Mouse (Mus musculus) intestine, embryonic 14.5 days (tissue): ENCODE results near the gene Sstr3. TPM values are rescaled to one million over a fixed set of nuclear protein-coding genes. Genes with fewer than 3 reads are reported as not detected.

Source experiments
- ATAC-seq: fragments of 200-750 bp; cut with Nextera tagmentation; replicated peaks from 2 replicates; pipeline ENCODE4 v1.8.0; 2017; ENCODE audit warnings: low read depth, moderate number of reproducible peaks, moderate TSS enrichment, moderate library complexity; ENCODE audit not compliant: low FRiP score, low TSS enrichment
- DNase-seq: peaks from one replicate; pipeline ENCODE4 v3.0.0-alpha.2; 2018; ENCODE audit warnings: low spot score
- H3K27ac ChIP-seq: fragments of 300-500 bp; sonication (generic); 2 replicates; pipeline ENCODE4 v1.5.1; 2014; ENCODE audit warnings: low read depth, mild to moderate bottlenecking, control low read depth
- H3K27me3 ChIP-seq: fragments of 300-500 bp; sonication (generic); replicated peaks from 2 replicates; pipeline ENCODE4 v1.6.1; 2014; ENCODE audit warnings: low read length, control low read depth; ENCODE audit not compliant: control insufficient read depth, insufficient read depth
- H3K36me3 ChIP-seq: fragments of 300-500 bp; sonication (generic); 2 replicates; pipeline ENCODE4 v1.6.1; 2014; ENCODE audit warnings: low read length, control low read depth; ENCODE audit not compliant: control insufficient read depth, insufficient read depth
- H3K4me1 ChIP-seq: fragments of 300-500 bp; sonication (generic); replicated peaks from 2 replicates; pipeline ENCODE4 v1.6.1; 2014; ENCODE audit warnings: low read length, control low read depth, mixed read lengths; ENCODE audit not compliant: control insufficient read depth, insufficient read depth
- H3K4me2 ChIP-seq: fragments of 300-500 bp; sonication (generic); 2 replicates; pipeline ENCODE4 v1.6.1; 2014; ENCODE audit warnings: low read length
- H3K4me3 ChIP-seq: fragments of 300-500 bp; sonication (generic); 2 replicates; pipeline ENCODE4 v1.5.1; 2014; ENCODE audit warnings: low read depth, low read length, control low read depth, mixed read lengths
- H3K9ac ChIP-seq: fragments of 300-500 bp; sonication (generic); 2 replicates; pipeline ENCODE4 v1.6.1; 2014; ENCODE audit warnings: mild to moderate bottlenecking, low read length
- H3K9me3 ChIP-seq: fragments of 300-500 bp; sonication (generic); 2 replicates; pipeline ENCODE4 v1.6.1; 2016; ENCODE audit warnings: low read length, control low read depth; ENCODE audit not compliant: control insufficient read depth
- WGBS: fragments of 180-500 bp; shearing (Covaris S2); extraction: QIAGEN DNeasy Blood & Tissue Kit; methylation state at CpG from one replicate; pipeline ENCODE4 v1.1.7; 2014; 5-methylcytosine and 5-hydroxymethylcytosine counted together
- polyA plus RNA-seq: library from polyadenylated mRNA; unstranded; fragments of >200 nt; fragmentation: Nextera tagmentation; extraction: Ambion mirVana; gene quantifications from 2 replicates; pipeline ENCODE4 v1.2.1, GENCODE M21; 2014

Sstr3 gene
- polyA plus RNA-seq, 1 experiment from 2014 or later = 0.22 TPM

DNA sequence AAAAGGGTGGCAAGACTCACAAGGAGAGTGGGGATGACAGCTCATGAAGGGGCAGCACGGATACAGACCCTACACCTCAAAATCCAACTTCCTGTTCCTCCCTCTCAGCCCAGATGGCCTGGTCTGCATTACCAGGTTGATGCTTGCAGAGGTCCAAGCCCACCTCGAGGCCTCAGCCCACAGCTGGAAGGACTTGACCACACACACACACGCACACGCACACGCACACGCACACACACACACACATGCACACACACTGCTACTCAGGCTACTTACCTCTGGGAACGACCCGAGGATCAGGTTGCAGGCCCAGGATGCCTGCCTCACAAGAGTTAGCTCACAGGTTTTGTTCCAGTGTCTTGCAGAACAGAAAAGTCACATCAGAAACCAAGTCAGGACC lies 54.6 kb downstream of the Sstr3 start:
- WGBS = 62% methylated on average over 8 of the region's 8 CpGs
- Histone ChIP-seq H3K9ac (no peak overlapping the region), H3K36me3 (no peaks in the 10 kb centered on the region), H3K9me3 (no peaks in the 10 kb centered on the region), H3K4me2 (no peak overlapping the region), H3K27me3 (no peaks in the 10 kb centered on the region), H3K4me3 (no peak overlapping the region), H3K27ac (no peak overlapping the region), H3K4me1 (no peaks in the 10 kb centered on the region)
- ATAC-seq (no peak), DNase-seq (no peak)

- no peak overlapping the region for H3K4me3 ChIP-seq
- 85% methylated on average over 3 of the region's 3 CpGs for WGBS
- no peaks in the 10 kb centered on the region for H3K27me3 ChIP-seq
- H3K36me3 ChIP-seq = no peaks in the 10 kb centered on the region
- H3K4me1 ChIP-seq = no peaks in the 10 kb centered on the region
- no peak overlapping the region for H3K27ac ChIP-seq
- DNase-seq (no peak), ATAC-seq (no peak)
- no peak overlapping the region for H3K9ac ChIP-seq
- H3K9me3 ChIP-seq = no peaks in the 10 kb centered on the region
- H3K4me2 ChIP-seq = no peak overlapping the region
Measured at GRCm38 (mm10) chr15:78489248-78489647, 55.2 kb downstream of the Sstr3 start.

DNA sequence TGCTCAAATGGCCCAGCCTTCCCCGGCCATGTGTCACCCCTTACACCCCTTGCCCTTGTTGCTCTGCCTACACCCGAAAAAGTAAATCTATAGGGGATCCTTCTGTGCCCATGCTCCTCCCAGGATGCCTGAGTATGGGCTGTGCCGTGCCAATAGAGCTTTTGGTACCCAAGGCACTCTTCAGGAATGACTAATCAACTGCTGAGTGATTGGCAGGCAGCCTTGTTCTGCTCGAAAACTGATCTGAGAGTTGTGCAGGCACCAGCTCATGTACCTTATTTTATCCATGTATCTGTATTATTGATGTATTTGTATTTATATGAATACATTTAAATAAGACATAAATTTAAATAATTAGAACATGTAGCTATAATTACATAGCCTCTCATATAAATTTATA lies 57.4 kb downstream of the Sstr3 start:
- Histone ChIP-seq H3K9me3 (no peaks in the 10 kb centered on the region), H3K27me3 (no peaks in the 10 kb centered on the region), H3K4me2 (no peak overlapping the region), H3K27ac (no peak overlapping the region), H3K4me1 (no peaks in the 10 kb centered on the region), H3K36me3 (no peaks in the 10 kb centered on the region), H3K4me3 (no peak overlapping the region), H3K9ac (no peak overlapping the region)
- no peak for ATAC-seq
- no peak for DNase-seq
- 64% methylated on average over 4 of the region's 4 CpGs for WGBS

Other genes starting within 250 kb of the Sstr3 start
- 0.15 and 0.22 TPM in 2 replicates for gene Csf2rb2, start 239.0 kb downstream of the Sstr3 start, polyA plus RNA-seq
- 1.4 and 1.8 TPM in 2 replicates for gene Csf2rb, start 218.9 kb downstream of the Sstr3 start, polyA plus RNA-seq
- gene Tex33, start 148.8 kb downstream of the Sstr3 start, polyA plus RNA-seq = not detected in 2 replicates
- 10.9 and 15.9 TPM in 2 replicates for gene Tst, start 138.8 kb downstream of the Sstr3 start, polyA plus RNA-seq
- gene Mpst, start 138.3 kb downstream of the Sstr3 start, polyA plus RNA-seq = 2.1 and 2.7 TPM in 2 replicates
- 35.0 and 37.7 TPM in 2 replicates for gene Kctd17, start 116.1 kb downstream of the Sstr3 start, polyA plus RNA-seq
- gene Tmprss6, start 76.1 kb downstream of the Sstr3 start, polyA plus RNA-seq = 0.09 TPM in 1 of 2 replicates, not detected in the other
- 0.66 and 1.1 TPM in 2 replicates for gene Il2rb, start 49.4 kb downstream of the Sstr3 start, polyA plus RNA-seq
- gene C1qtnf6, start 13.3 kb downstream of the Sstr3 start, polyA plus RNA-seq = 30.1 and 34.9 TPM in 2 replicates
- gene Rac2, start 28.1 kb upstream of the Sstr3 start, polyA plus RNA-seq = 16.7 and 17.5 TPM in 2 replicates
- 3.5 and 4.3 TPM in 2 replicates for gene Cyth4, start 52.4 kb upstream of the Sstr3 start, polyA plus RNA-seq
- gene Elfn2, start 174.1 kb upstream of the Sstr3 start, polyA plus RNA-seq = 0.03 TPM in 1 of 2 replicates, not detected in the other
- gene Mfng, start 228.8 kb upstream of the Sstr3 start, polyA plus RNA-seq = 18.4 and 19.1 TPM in 2 replicates